Mouse (Mus musculus): Measurements from ENCODE around the gene Eif2s1.
"Not testable (repeated sequence)": the region's sequence is repeated elsewhere in the genome, so short reads cannot be mapped to it uniquely, and the experiment has no call there.

Eif2s1 gene

GRCm38 (mm10) chr12:78915561-78915960 is 53.9 kb downstream of the Eif2s1 start:
- DNase-seq (ENCODE audit: low spot score), result no peak

- no peak for DNase-seq (ENCODE audit: low spot score)
Observed at GRCm38 (mm10) chr12:78916278-78916677, 54.7 kb downstream of the Eif2s1 start.

- DNase-seq (ENCODE audit: low spot score), result peak; percentile 94
Observed at GRCm38 (mm10) chr12:78918227-78919078, 56.8 kb downstream of the Eif2s1 start.

- peak; percentile 91 for DNase-seq (ENCODE audit: low spot score)
Observed at GRCm38 (mm10) chr12:78919079-78919712, 57.6 kb downstream of the Eif2s1 start.

- no peak for DNase-seq (ENCODE audit: low spot score)
Observed at GRCm38 (mm10) chr12:78921421-78921820, 59.8 kb downstream of the Eif2s1 start.

- DNase-seq (ENCODE audit: low spot score), result no peak
Observed at GRCm38 (mm10) chr12:78922058-78922457, 60.4 kb downstream of the Eif2s1 start.

- DNase-seq (ENCODE audit: low spot score), result not testable (repeated sequence)
Observed at GRCm38 (mm10) chr12:78922977-78923376, 61.4 kb downstream of the Eif2s1 start.

GRCm38 (mm10) chr12:78923539-78924189 is 62.0 kb downstream of the Eif2s1 start:
- no peak for DNase-seq (ENCODE audit: low spot score)

GRCm38 (mm10) chr12:78927287-78927686 is 65.7 kb downstream of the Eif2s1 start:
- no peak for DNase-seq (ENCODE audit: low spot score)

GRCm38 (mm10) chr12:78929900-78930299 is 68.3 kb downstream of the Eif2s1 start:
- no peak for DNase-seq (ENCODE audit: low spot score)

- peak; percentile 7 for DNase-seq (ENCODE audit: low spot score)
Observed at GRCm38 (mm10) chr12:78936494-78936893, 74.9 kb downstream of the Eif2s1 start.

All from embryo, embryonic 10.5 days (tissue).